Mouse (Mus musculus) bone marrow macrophage, adult 2 months (primary cell): ENCODE results near the gene Gna14.

Experiments used
- CTCF ChIP-seq: IDR thresholded peaks from 2 replicates; pipeline ENCODE4 v1.5.1; 2012; ENCODE audit warnings: low read depth, mild to moderate bottlenecking, low read length, moderate library complexity
- POLR2A ChIP-seq: IDR thresholded peaks from 2 replicates; pipeline ENCODE4 v1.6.1; 2012; ENCODE audit warnings: mild to moderate bottlenecking, low read depth, low read length, borderline replicate concordance

- no peak for TF ChIP-seq POLR2A
- TF ChIP-seq CTCF = no peak
Measured at GRCm38 (mm10) chr19:16441329-16441728, 5.8 kb downstream of the Gna14 start.
